Mouse (Mus musculus) forebrain, embryonic 14.5 days (tissue): ENCODE results near the gene Zpr1. TPM values are rescaled to one million over a fixed set of nuclear protein-coding genes. Genes with fewer than 3 reads are reported as not detected.

ENCODE experiments used
- ATAC-seq: fragments of 200-750 bp; cut with Nextera tagmentation; 2 replicates; pipeline ENCODE4 v1.8.0; 2017; ENCODE audit warnings: mild to moderate bottlenecking, moderate library complexity
- DNase-seq: peaks from one replicate; pipeline ENCODE4 v3.0.0-alpha.2; 2015; ENCODE audit warnings: low spot score
- H3K27ac ChIP-seq: fragments of 300-500 bp; sonication (generic); 2 replicates; pipeline ENCODE4 v1.5.1; 2014; ENCODE audit warnings: low read depth, mild to moderate bottlenecking, control low read depth, low read length, moderate library complexity
- H3K27me3 ChIP-seq: fragments of 300-500 bp; sonication (generic); replicated peaks from 2 replicates; pipeline ENCODE4 v1.6.1; 2014; ENCODE audit warnings: low read length, control low read depth, mixed read lengths; ENCODE audit not compliant: control insufficient read depth, insufficient read depth
- H3K36me3 ChIP-seq: fragments of 300-500 bp; sonication (generic); 2 replicates; pipeline ENCODE4 v1.6.1; 2014; ENCODE audit warnings: low read length, control low read depth; ENCODE audit not compliant: control insufficient read depth, insufficient read depth
- H3K4me1 ChIP-seq: fragments of 300-500 bp; sonication (generic); 2 replicates; pipeline ENCODE4 v1.6.1; 2014; ENCODE audit warnings: antibody characterized with exemption, low read length, control low read depth; ENCODE audit not compliant: control insufficient read depth, insufficient read depth
- H3K4me2 ChIP-seq: fragments of 300-500 bp; sonication (generic); 2 replicates; pipeline ENCODE4 v1.6.1; 2014; ENCODE audit warnings: mild to moderate bottlenecking, control low read depth, low read length
- H3K4me3 ChIP-seq: fragments of 300-500 bp; sonication (generic); 2 replicates; pipeline ENCODE4 v1.5.1; 2014; ENCODE audit warnings: low read depth, low read length, control low read depth
- H3K9ac ChIP-seq: fragments of 300-500 bp; sonication (generic); 2 replicates; pipeline ENCODE4 v1.6.1; 2014; ENCODE audit warnings: mild to moderate bottlenecking, low read length, control low read depth, moderate library complexity
- H3K9me3 ChIP-seq: fragments of 300-500 bp; sonication (generic); replicated peaks from 2 replicates; pipeline ENCODE4 v1.6.1; 2016; ENCODE audit warnings: low read length, control low read depth, mixed read lengths; ENCODE audit not compliant: control insufficient read depth
- WGBS: fragments of 180-500 bp; shearing (Covaris S2); extraction: QIAGEN DNeasy Blood & Tissue Kit; methylation state at CpG from one replicate; pipeline ENCODE4 v1.1.7; 2014; 5-methylcytosine and 5-hydroxymethylcytosine counted together
- polyA plus RNA-seq: library from polyadenylated mRNA; unstranded; fragments of >200 nt; fragmentation: Nextera tagmentation; extraction: Ambion mirVana; gene quantifications from 2 replicates; pipeline ENCODE4 v1.2.1, GENCODE M21; 2014

The Zpr1 gene
- polyA plus RNA-seq, 1 experiment from 2014 or later: 68.8 TPM

- peaks cover 4% of the 10 kb centered on the region; the same call in 1 of the 2 replicates for H3K4me1 ChIP-seq
- H3K36me3 ChIP-seq: no peaks in the 10 kb centered on the region
- ATAC-seq (no peak), DNase-seq (no peak)
- H3K27me3 ChIP-seq: no peaks in the 10 kb centered on the region
- no peak overlapping the region for H3K9ac ChIP-seq
- no peaks in the 10 kb centered on the region for H3K9me3 ChIP-seq
- 88% methylated on average over 6 of the region's 6 CpGs for WGBS
- no peak overlapping the region for H3K4me2 ChIP-seq
- H3K4me3 ChIP-seq: no peak overlapping the region
- no peak overlapping the region for H3K27ac ChIP-seq
Measured at GRCm38 (mm10) chr9:46235196-46235595, 37.7 kb upstream of the Zpr1 start.

GRCm38 (mm10) chr9:46235596-46235648, 37.4 kb upstream of the Zpr1 start, which contains the start of gene Apoc3:
TSS of gene Apoc3 (minus strand) at chr9:46235636.
- no peak for ATAC-seq
- Histone ChIP-seq H3K27ac (no peak within 1 kb of the TSS), H3K9ac (no peak within 1 kb of the TSS), H3K4me1 (peaks cover 2% of the 10 kb centered on the region; the same call in 1 of the 2 replicates), H3K27me3 (no peaks in the 10 kb centered on the region), H3K36me3 (no peaks in the 10 kb centered on the region), H3K4me3 (no peak within 1 kb of the TSS), H3K9me3 (no peaks in the 10 kb centered on the region), H3K4me2 (no peak within 1 kb of the TSS)
- DNase-seq: no peak

DNA sequence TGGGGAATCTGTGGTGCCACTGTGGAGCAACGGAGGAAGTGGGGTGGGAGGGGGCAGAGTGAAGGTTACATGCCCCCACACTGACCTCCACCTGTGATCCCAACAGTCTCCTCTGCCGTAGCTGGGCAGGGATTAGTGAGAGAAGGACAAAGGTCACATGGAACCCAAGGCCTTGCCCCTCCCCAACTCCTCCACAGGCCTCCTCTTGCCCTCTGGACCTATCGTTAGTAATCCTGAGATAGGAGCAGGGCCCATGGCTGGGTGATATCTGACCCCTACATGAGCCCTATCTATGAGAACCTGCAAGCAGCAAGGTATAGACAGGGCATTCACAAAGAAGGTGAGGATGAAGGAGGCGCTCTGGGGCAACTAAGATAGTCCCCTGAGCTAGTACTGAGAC, 37.2 kb upstream of the Zpr1 start:
- 53% methylated on average over 4 of the region's 4 CpGs for WGBS
- H3K9me3 ChIP-seq: no peaks in the 10 kb centered on the region
- ATAC-seq (no peak), DNase-seq (no peak)
- H3K4me1 ChIP-seq: peaks cover under 1% of the 10 kb centered on the region; the same call in 1 of the 2 replicates
- H3K27me3 ChIP-seq: no peaks in the 10 kb centered on the region
- H3K4me2 ChIP-seq: no peak overlapping the region
- H3K4me3 ChIP-seq: no peak overlapping the region
- H3K9ac ChIP-seq: no peak overlapping the region
- H3K36me3 ChIP-seq: no peaks in the 10 kb centered on the region
- H3K27ac ChIP-seq: no peak overlapping the region

- Histone ChIP-seq H3K27ac (no peak overlapping the region), H3K9me3 (no peaks in the 10 kb centered on the region), H3K36me3 (no peaks in the 10 kb centered on the region), H3K27me3 (no peaks in the 10 kb centered on the region), H3K4me3 (no peak overlapping the region), H3K9ac (no peak overlapping the region), H3K4me1 (no peaks in the 10 kb centered on the region), H3K4me2 (no peak overlapping the region)
- ATAC-seq (no peak), DNase-seq (no peak)
- WGBS: 87% methylated on average over 7 of the region's 7 CpGs
Measured at GRCm38 (mm10) chr9:46238850-46239249, 34.0 kb upstream of the Zpr1 start.

GRCm38 (mm10) chr9:46240526-46241153, 32.2 kb upstream of the Zpr1 start, which contains the start of gene Apoa4:
TSS of gene Apoa4 (plus strand) at chr9:46240696.
- Histone ChIP-seq H3K27me3 (no peaks in the 10 kb centered on the region), H3K9me3 (no peaks in the 10 kb centered on the region), H3K4me3 (no peak within 1 kb of the TSS), H3K27ac (no peak within 1 kb of the TSS), H3K36me3 (no peaks in the 10 kb centered on the region), H3K4me2 (no peak within 1 kb of the TSS), H3K4me1 (no peaks in the 10 kb centered on the region), H3K9ac (no peak within 1 kb of the TSS)
- no peak for DNase-seq
- WGBS: 67% methylated on average over 7 of the region's 7 CpGs
- ATAC-seq: no peak

DNA sequence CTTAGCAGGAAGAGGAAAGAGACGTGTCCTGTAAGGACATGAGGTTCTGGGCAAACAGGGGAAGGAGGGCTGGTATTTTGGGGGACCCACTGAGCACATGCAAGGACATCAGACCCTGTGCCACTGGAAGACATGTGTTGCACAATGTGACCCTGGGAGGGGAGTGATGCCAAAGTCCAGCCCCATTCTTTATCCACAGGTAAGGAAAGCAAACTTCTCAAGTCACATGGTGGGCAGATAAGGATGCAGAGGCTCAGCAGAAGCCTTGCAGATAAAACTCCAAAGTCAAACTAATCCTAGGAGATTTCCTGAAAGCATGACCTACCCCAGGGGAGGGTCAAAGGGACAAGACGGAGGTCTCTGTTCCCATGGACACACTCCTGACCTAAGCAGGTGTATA, 31.0 kb upstream of the Zpr1 start:
- H3K4me1 ChIP-seq: no peaks in the 10 kb centered on the region
- H3K36me3 ChIP-seq: no peaks in the 10 kb centered on the region
- H3K9me3 ChIP-seq: no peaks in the 10 kb centered on the region
- H3K27me3 ChIP-seq: no peaks in the 10 kb centered on the region
- DNase-seq: no peak
- no peak overlapping the region for H3K9ac ChIP-seq
- WGBS: 84% methylated on average over 2 of the region's 2 CpGs
- no peak overlapping the region for H3K4me3 ChIP-seq
- no peak overlapping the region for H3K4me2 ChIP-seq
- ATAC-seq: no peak
- H3K27ac ChIP-seq: no peak overlapping the region

- Histone ChIP-seq H3K27me3 (no peaks in the 10 kb centered on the region), H3K9ac (no peak overlapping the region), H3K4me3 (no peak overlapping the region), H3K36me3 (no peaks in the 10 kb centered on the region), H3K4me2 (no peak overlapping the region), H3K9me3 (no peaks in the 10 kb centered on the region), H3K27ac (no peak overlapping the region), H3K4me1 (no peaks in the 10 kb centered on the region)
- 66% methylated on average over 4 of the region's 4 CpGs for WGBS
- ATAC-seq: no peak
- DNase-seq: no peak
Measured at GRCm38 (mm10) chr9:46243122-46243521, 29.7 kb upstream of the Zpr1 start.

- H3K4me3 ChIP-seq: no peak overlapping the region
- no peaks in the 10 kb centered on the region for H3K36me3 ChIP-seq
- no peaks in the 10 kb centered on the region for H3K4me1 ChIP-seq
- DNase-seq (no peak), ATAC-seq (no peak)
- no peaks in the 10 kb centered on the region for H3K9me3 ChIP-seq
- 37% methylated on average over 8 of the region's 8 CpGs for WGBS
- no peak overlapping the region for H3K9ac ChIP-seq
- no peak overlapping the region for H3K27ac ChIP-seq
- H3K27me3 ChIP-seq: no peaks in the 10 kb centered on the region
- H3K4me2 ChIP-seq: no peak overlapping the region
Measured at GRCm38 (mm10) chr9:46243584-46243983, 29.3 kb upstream of the Zpr1 start.

DNA sequence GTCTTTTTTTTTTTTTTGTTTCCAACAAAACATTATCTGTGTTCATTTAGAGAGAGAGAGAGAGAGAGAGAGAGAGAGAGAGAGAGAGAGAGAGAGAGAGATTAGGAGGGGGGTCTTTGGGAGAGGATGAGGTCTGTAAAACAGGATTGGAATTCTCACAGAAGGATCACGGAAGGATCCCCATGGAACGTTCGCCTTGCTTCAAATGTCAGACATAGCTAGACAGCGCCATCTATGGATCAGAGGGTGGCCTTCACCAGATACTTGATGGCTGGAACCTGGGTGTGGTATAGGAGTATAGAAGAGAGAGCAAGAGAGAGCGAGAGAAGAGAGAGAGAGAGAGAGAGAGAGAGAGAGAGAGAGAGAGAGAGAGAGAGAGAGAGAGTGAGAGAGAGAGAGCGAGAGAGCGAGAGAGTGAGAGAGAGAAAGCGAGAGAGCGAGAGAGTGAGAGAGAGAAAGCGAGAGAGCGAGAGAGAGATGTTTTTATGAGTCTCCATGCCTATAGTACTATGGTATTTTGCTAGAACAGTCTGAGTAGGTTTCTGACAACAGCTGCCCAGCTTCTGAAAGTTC, 26.0 kb upstream of the Zpr1 start:
- WGBS: 25% methylated on average over 11 of the region's 11 CpGs
- no peaks in the 10 kb centered on the region for H3K4me1 ChIP-seq
- ATAC-seq (peak; percentile 77), DNase-seq (peak; percentile 94)
- no peaks in the 10 kb centered on the region for H3K36me3 ChIP-seq
- no peak overlapping the region for H3K4me3 ChIP-seq
- no peak overlapping the region for H3K27ac ChIP-seq
- no peak overlapping the region for H3K9ac ChIP-seq
- H3K4me2 ChIP-seq: no peak overlapping the region
- no peaks in the 10 kb centered on the region for H3K9me3 ChIP-seq
- H3K27me3 ChIP-seq: no peaks in the 10 kb centered on the region
